Mouse (Mus musculus) megakaryocyte progenitor cell, adult 5-6 weeks (primary cell): Measurements from ENCODE around the gene Plxnc1. TPM values are rescaled to one million over a fixed set of nuclear protein-coding genes. Genes with fewer than 3 reads are reported as not detected.

Source experiments
- ATAC-seq: replicated peaks from 2 replicates; pipeline ENCODE4 v1.8.0; 2016; ENCODE audit warnings: mild to moderate bottlenecking, moderate TSS enrichment, inconsistent platforms; ENCODE audit not compliant: poor library complexity
- total RNA-seq, 2 experiments: library from RNA; stranded (forward) in 1 of 2; stranded (reverse) in 1 of 2; fragments of 157-497, 149-512 nt in 1 of 2; fragments of 200-1000 nt in 1 of 2; gene quantifications; 2 replicates each; pipeline versions ENCODE4 v1.2.3 to v1.2.4; 2015 to 2017

Gene Plxnc1
- total RNA-seq, 2 experiments from 2014 or later, result 10.6 to 28.8 TPM

DNA sequence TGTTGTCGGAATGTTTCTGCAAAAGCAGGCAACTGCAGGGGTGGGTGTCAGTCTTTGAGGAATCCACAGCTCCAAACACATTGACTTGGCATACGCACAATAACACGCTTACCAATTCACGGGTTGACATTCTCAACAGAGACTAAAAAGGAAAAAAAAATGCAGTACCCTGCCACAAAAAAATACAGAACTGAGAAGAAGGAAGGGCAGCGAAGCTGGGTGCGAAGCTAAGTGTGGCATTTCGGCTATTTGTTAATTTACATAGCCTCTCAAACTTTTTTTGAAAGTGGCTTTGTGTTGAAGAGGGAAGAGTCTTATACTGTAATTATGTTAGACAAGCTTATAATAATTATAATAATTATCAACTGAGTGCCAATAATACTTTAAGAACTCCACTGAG lies 13.1 kb upstream of the Plxnc1 start:
- ATAC-seq, result no peak

GRCm38 (mm10) chr10:94947915-94948675 lies 3.5 kb upstream of the Plxnc1 start:
- 0 out of 2 replicates have a peak, but pooled peaks have one; percentile 5 for ATAC-seq

DNA sequence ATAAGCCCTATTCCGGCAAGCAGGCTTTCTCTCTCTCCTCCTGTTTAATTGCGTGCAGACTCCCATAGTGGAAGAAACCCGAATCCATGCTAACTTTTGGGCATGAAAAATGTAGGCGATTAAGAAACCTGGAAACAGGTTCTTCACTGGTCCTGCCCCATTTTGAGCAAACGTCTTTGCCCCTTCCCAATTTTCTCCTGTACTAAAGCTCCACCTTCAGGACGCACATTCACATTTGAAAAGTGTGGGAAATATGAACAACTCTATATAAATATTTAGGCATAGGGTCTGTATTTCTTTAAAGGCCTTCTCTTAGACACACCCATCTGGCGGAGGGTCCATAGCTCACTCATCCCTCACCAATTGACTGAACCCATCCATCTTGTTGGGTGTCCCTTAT lies 2.8 kb upstream of the Plxnc1 start:
- no peak for ATAC-seq

GRCm38 (mm10) chr10:94945206-94945711 lies 624 bp upstream of the Plxnc1 start:
- ATAC-seq, result no peak

- peak; percentile 15 for ATAC-seq
These were observed 567 bp downstream of the Plxnc1 start for GRCm38 (mm10) chr10:94943846-94944690.

- peak; percentile 10 for ATAC-seq
These were observed 1.2 kb downstream of the Plxnc1 start for GRCm38 (mm10) chr10:94943401-94943845.

GRCm38 (mm10) chr10:94942449-94943041 lies 2.1 kb downstream of the Plxnc1 start:
- peak; percentile 52 for ATAC-seq

DNA sequence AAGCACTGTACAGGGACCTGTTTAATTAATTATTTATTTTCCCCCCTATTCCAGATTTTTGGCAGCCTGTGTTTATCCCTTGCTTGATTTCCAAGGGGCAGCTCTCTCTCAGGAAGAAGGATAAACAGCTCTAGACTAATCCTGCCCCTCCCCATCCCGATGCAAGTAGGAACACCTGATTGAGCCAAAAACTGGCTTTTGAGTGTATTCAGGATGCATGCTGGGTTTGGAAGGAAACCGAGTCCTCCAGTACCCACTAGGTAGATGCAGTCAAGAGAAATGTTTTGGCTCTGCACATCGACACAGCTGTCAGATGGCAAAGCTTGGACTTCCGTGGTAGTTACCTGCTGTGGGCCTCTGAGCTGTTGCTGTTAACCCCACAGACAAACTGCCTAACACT lies 3.1 kb downstream of the Plxnc1 start:
- ATAC-seq, result no peak

- no peak for ATAC-seq
These were observed 3.8 kb downstream of the Plxnc1 start for GRCm38 (mm10) chr10:94940786-94941185.

DNA sequence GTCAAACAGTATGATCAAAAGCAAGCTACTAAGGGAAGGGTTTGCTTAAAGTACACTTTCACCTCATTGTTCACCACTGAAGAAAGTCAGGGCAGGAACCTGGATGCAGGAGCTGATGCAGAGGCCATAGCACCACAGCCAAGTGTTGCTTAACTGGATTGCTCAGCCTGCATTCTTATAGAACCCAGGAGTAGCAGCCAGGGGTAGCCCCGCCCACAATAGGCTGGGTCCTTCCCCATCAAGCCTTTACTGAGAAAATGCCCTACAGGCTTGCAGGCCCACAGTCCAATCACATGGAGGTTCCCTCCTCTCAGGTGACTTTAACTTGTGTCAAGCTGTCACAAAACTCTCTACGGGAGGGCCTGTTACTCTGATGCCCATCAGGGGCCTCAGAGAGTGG lies 4.6 kb downstream of the Plxnc1 start:
- ATAC-seq, result no peak

GRCm38 (mm10) chr10:94938899-94939298 lies 5.7 kb downstream of the Plxnc1 start:
- peak; percentile 66 for ATAC-seq

DNA sequence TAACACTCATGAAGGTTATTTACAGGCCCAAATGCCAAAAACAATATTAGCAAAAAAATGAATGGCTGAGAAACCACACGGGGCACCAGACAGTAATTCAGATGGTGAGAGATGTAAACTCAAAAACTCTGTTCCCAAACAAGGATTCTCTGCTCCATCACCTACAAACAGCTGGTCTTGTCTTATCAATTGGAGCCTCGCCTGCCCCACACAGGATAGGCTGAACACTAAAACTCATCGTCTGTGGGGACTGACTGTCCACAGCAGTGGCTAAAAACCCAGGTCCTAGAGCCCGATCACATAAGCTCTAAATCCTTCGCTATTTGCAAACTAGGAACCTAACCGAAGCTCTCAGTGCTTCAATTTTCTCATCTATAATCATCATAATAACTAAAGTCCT lies 6.3 kb downstream of the Plxnc1 start:
- no peak for ATAC-seq

DNA sequence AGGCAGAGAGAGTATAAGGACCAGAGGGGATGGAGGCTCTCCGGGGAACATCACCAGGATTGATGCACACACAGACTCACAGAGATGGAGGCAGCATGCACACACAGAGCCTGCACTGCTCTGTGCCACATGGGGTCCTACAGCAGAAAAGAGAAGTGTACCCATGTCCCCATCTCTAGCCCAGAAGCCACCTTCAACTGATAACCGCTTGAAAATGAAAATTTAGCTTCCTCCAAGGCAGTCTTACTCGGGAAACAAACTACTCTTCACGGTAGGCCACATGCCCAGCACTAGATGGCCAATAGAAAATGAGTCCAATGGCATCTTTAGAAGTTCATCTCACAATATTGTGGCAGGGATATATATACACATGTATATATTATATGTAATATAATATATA lies 9.4 kb downstream of the Plxnc1 start:
- ATAC-seq, result peak; percentile 30; the same call in 1 of the 2 replicates

DNA sequence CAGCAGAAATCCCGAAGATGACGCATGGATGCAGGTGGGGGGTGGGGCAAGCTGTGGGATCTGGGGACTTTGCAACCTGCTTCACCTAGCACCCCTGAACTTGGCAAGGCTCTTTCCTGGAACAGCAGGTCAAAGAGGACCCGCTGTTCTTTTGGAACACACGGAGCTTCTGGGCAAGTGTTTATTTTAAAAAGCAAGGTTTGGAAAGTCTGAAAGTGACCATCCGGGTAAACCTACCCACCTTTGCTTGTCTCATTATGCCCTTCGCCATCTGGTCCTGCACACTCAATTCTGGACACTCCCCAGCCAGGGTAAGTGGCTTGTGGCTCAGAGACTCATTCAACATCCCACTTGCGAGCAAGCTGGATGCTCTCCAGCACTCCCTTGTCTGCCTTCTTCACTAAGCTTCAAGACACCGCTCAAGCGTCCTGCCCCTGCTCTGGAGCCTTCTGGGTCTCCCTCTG lies 10.5 kb downstream of the Plxnc1 start:
- no peak for ATAC-seq

DNA sequence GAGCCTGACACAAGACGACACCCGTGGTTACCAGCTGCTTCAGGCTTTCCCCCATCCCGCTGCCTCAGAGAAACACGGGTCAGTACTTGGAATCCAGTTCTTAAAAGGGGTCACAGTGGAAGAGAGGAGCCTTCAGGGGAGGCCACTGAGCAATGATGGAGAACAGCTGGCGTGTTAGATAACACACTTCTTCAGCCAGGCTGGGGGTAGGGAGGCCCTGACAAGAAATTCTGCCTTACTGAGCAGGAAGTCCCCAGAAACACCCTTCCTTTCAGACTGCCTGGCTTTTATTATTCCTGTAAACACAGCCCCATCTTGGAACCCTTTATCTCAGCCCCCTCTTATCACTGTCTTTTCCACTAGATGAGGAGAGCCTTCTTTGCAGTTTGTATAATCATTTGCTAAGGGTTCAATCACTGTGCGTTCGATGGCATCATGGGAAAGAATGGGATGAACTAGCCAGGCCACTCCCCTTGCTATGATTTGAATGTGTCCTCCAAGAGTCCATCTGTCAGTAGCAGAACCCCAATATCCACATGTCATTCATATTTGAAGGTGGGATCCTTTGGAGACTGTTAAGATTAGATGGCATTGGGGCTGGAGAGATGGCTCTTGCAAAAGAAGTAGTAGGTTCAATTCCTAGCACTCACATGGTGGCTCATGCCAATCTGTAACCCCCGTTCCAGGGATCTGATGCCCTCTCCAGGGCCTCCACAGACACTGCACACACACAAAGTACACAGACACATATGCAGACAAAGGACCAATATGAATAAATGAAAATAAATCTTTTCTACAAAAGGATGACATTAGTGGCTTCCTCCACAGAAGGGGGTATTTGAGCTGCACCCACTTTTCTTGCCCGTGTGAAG lies 12.4 kb downstream of the Plxnc1 start:
- ATAC-seq, result peak; percentile 83

DNA sequence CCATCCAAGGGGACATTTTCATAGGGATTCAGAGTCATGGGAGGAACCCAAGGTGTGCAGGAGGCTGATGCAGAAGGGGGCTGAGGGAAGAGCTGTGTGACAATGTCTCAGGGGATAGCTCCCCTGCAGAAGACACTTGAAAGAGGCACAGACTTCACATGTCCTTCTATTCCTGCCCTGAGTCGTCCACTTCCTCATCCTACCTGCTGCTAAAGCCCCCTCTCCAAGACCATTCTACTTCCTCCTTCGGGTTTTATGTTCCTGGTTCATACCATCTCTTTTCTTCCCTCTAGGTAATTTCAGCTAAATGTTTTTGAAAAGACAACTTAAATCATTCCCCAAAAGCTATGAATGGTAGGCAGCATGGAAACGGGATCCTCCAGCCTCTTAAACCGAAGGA lies 16.5 kb downstream of the Plxnc1 start:
- ATAC-seq, result no peak

DNA sequence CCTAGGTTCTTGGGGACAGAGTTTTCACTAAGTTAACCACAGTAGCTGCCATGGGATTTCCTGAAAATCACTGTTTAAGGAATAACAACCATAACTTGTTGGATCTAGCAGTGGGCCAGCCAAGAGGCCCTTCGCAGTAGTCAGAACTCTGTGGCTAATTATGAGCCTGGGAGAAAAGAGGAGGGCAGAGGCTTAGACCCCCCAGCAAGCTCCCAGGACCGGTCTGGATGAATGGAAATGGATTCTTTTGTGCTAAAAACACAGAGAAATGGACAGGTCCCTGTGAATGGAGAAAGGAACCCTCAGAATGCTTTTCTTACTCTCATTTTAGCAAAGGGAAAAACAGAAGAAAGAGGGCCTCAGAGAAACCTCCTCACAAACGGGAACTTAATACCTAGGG lies 18.3 kb downstream of the Plxnc1 start:
- ATAC-seq, result no peak

- no peak for ATAC-seq
These were observed 19.8 kb downstream of the Plxnc1 start for GRCm38 (mm10) chr10:94924878-94925277.

GRCm38 (mm10) chr10:94924450-94924849 lies 20.2 kb downstream of the Plxnc1 start:
- ATAC-seq, result peak; percentile 27

DNA sequence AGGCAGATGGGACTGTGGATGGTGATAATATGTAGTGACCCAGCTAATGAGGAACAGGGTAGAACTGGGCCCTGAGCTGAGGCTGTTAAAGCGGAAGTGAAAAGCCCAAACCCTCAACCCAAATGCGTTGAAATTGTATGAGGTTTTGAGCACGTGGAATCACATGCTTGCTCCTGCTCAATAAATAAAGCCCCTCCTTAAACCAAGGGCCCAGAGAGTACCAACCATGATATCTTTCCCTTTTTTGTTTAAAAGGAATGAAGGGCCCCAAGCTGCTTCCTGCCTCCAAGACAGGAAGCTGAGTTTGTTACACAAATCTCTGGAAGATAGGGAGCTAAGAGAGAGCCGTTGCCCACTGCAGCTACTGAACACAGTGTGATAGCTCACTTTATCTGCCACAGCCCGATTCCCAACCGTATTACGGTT lies 21.3 kb downstream of the Plxnc1 start:
- ATAC-seq, result peak; percentile 51
